Mouse (Mus musculus) CH12F3 (cell line): ENCODE measurements around the gene Xrn2.

Experiments
- in situ Hi-C: fragments of 300-500 bp; cut with MboI; formaldehyde crosslinking; loops from 2 replicates; pipeline ENCODE4 v1.14.3; 2020; ENCODE audit warnings: low sequenced_read_pairs

Gene Xrn2

DNA sequence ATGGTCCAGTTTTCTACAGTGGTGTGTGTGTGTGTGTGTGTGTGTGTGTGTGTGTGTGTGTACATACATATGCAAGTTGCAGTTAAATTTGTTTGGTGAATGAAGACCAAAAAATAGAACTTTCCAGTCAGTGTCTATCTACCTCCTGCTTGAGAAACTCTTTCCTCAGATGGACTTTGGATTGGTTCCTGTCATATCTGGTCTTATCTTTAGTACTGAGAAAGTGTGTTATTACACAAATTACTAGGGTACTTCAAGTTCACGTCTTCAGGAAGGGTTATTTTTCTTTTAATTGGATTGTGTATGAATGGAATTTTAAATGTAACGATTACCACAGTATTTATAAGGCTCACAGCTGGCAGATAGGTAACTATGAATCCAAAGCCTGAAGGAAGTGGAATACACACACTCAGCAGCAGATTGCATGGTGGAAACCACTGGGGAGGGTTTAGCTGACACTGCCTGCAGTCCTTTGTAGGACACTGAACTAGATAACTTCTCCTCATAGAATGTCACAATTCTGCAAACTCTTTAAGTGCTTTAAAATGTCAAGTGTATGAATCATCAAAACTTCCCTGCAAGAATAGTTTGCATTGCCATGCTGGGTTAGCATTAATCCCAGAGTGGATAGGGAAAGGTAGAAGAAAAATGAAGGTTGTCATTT is 40.6 kb downstream of the Xrn2 start:
- in situ Hi-C loops: no loop called here

DNA sequence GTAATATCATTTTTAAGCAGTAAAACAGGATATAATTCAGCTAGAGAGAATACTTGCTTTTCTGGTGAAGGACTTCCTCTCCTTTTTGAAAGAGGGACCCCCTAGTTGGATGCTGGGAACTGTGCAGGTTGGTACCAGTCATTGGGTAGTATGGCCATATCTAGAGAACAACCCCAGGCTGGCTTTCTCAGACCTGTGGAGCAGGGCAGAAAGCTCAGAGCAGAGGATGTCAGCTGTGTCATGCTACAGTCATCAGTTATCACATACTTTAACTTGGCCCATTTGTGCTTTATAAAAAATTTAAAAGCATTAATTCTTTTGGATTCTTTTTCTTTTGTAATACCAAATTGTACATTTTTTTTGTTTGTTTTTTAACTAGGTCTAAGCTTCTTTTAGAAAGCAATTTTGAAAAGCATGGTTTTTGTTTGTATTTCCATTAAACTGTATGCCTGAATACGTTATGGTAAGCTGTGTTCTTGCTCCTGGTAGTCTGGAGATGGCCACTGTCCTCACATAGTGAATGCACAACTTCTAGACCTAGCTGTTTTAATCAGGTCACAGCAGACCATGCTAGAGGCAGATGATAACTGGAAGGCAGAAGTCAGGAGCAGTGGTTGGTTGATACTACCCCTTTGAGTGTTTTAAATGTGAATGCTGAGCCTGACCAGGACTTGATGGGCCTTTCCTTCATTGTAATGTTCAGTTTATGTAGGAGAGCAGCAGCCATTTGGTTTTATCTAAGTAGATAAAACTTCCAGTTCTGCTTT is 54.9 kb downstream of the Xrn2 start:
- in situ Hi-C loops: no loop called here

GRCm38 (mm10) chr2:147069077-147069476 is 56.3 kb downstream of the Xrn2 start:
- in situ Hi-C loops: no loop called here

- in situ Hi-C loops: no loop called here
Measured at GRCm38 (mm10) chr2:147070305-147070704, 57.5 kb downstream of the Xrn2 start.

- in situ Hi-C loops: no loop called here
Measured at GRCm38 (mm10) chr2:147073962-147074361, 61.2 kb downstream of the Xrn2 start.

DNA sequence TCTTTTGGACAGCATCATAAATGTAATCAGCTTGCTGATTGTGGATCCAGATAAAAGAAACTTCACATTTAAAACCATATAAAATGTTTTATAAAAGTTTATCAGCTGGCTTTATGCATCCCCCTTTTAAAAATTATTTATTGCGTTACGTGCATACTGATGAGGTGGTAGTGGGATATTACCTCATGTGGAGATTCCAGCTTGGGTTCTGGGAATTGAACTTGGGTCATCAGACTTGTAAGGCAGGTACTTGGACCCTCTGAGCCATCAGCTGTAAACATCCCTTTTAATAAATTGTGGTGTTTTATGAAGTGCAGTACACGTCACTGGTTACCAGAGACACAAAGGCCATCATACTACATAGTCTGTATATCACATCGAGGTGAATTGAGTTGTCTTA is 61.6 kb downstream of the Xrn2 start:
- in situ Hi-C loops: no loop called here

- in situ Hi-C loops: no loop called here
Measured at GRCm38 (mm10) chr2:147082391-147082790, 69.6 kb downstream of the Xrn2 start.

- in situ Hi-C loops: no loop called here
Measured at GRCm38 (mm10) chr2:147083471-147084365, 70.9 kb downstream of the Xrn2 start.

GRCm38 (mm10) chr2:147084366-147085071 is 71.7 kb downstream of the Xrn2 start:
- in situ Hi-C loops: no loop called here

DNA sequence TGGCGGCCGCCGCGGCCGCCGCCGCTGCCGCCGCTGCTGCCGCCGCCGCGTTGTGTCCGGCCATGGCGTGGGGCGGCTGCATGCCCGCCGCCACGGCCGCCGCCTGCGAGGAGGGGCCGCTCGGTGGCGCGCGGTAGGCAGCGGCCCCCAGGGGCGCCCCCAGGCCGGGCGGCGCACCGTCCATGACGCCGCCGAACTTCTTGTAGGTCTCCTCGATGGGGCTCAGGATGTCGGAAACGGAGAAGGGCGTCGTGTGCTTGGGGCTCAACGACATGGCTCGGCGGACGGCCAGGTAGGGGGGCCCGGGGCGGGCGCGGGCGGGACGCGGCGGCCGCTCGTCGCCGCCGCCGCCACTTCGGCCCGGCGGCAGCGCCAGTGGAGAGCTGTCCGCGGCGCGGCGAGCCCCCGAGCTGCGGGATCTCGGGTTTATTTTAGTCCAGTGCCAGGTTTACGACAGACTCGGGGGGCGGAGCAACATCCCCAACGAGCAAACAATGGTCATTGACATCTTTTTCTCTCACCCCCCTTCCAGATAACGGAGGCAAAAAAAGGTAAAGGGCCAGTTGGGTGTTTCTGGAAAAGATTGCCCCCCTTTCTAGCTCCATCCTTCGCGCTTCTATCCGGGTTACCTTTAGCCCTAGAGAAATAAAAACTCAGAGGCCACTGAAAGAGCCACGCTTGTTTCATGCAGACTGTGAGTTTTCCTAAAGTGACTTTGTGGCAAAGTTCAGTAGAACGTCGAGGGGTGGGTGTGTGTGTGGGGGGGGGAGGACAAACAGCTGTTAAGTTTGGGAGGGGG is 72.5 kb downstream of the Xrn2 start, which contains the start of gene Nkx2-4:
TSS of gene Nkx2-4 (minus strand) at position 374 of the 799 bp plus-strand sequence.
- in situ Hi-C loops: no loop called here

GRCm38 (mm10) chr2:147085937-147086336 is 73.1 kb downstream of the Xrn2 start:
- in situ Hi-C loops: no loop called here

- in situ Hi-C loops: no loop called here
Measured at GRCm38 (mm10) chr2:147086441-147086840, 73.6 kb downstream of the Xrn2 start.

- in situ Hi-C loops: no loop called here
Measured at GRCm38 (mm10) chr2:147119736-147120135, 106.9 kb downstream of the Xrn2 start.

DNA sequence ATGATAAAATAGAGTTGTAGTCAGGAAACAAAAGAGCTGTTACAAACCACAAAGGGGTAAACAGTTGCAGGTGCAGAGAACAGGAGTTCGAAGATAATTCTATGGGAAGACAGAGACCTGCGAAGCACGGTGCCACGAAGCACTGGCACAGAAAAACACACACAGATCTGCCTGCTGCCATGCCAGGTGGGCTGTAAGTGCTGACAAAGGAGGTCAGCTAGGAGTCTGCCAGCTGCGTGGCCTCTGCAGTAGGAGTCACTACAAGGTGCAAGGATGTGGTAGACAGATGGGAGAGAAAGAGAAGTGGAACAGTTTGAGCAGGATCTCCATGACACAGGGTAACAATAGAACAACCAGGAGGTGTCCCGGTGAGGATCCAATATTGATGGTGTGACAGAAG is 114.6 kb downstream of the Xrn2 start:
- in situ Hi-C loops: no loop called here
